Mouse (Mus musculus) CH12.LX (cell line): ENCODE measurements around the gene Cox8a.

Source experiments
- CTCF ChIP-seq, 2 experiments: IDR thresholded peaks in 1 of 2; conservative IDR thresholded peaks in 1 of 2; 2 replicates each; pipeline ENCODE4 v1.5.1; 2011 to 2012; ENCODE audit warnings: low read depth in 2 of 2, low read length in 2 of 2, improper control_type of control experiment in 1 of 2, inconsistent platforms in 1 of 2, mild to moderate bottlenecking in 1 of 2, moderate library complexity in 1 of 2
- EP300 ChIP-seq: IDR thresholded peaks from 2 replicates; pipeline ENCODE4 v1.6.1; 2011; ENCODE audit warnings: low read length, improper control_type of control experiment
- TCF12 ChIP-seq: IDR thresholded peaks from 2 replicates; pipeline ENCODE4 v1.6.1; 2014; ENCODE audit warnings: low read depth, mild to moderate bottlenecking, inconsistent platforms, low read length, improper control_type of control experiment

DNA sequence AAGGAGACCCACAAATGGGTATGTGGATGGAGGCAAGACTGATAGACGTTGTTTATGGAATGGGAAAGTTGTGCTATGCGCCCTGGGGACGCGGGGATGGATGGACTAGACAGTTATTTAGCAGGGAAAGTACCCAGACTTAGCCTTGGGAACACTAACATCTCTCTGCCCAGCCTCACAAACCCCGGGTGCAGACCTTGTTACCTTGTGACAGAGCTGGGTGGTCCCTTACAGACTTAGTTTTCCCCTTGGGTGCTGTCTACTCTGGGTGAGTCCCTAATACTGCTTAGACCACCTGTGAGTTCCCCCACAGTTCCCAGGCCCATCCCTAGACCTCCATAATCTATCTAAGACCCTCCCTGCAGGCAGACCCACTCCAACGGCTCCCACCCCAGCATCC is 50.6 kb downstream of the Cox8a start:
- no peak for TF ChIP-seq TCF12
- TF ChIP-seq CTCF (conservative IDR thresholded peaks at IDR 0.05 in 1 of 2, IDR thresholded peaks at IDR 0.05 in 1 of 2; ENCODE audit: low read depth in 2 of 2, low read length in 2 of 2), result no peak
- no peak for TF ChIP-seq EP300
